Mouse (Mus musculus) embryo, embryonic 11 days (tissue): ENCODE measurements around the gene Atp5h.
"Not testable (repeated sequence)": the region's sequence is repeated elsewhere in the genome, so short reads cannot be mapped to it uniquely, and the experiment has no call there.

ENCODE experiments used
- DNase-seq: peaks from one replicate; pipeline ENCODE4 v3.0.0-alpha.2; 2015

The Atp5h gene

DNA sequence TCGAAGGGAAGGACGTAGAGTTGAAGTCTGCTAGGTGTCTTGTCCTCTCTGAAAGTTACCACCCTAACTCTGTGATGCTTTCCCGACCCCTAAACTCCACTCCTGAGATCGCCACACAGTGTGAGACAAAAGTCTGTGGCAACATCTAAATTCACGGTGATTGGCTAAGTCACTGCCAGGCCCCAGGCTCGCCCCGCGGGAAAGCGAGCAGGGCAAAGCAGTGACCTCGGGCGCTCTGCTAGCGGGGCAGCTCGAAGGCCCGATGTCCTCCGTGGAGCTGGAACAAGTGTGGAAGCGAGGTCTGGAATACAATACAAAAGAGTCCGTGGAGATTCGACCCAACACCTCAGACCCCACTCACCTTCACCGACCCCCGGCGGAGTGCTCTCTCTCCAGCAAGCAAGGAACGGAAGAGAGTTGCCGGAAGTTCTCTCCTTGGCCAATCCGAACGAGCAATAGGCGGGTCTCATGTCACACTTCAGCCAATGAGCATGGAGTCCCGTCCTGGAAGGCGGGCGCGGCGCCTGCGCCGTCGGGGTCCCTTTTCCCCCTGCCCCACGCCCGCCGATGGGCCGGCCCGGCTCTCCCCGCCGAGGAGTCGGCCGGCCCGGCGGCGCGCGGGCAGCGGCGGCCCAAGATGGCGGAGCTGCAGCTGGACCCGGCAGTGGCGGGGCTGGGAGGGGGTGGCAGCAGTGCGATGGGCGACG is at the start of gene Atp5h, which contains the start of gene Kctd2:
Atp5h (minus strand) TSS at position 432 of the 707 bp plus-strand sequence.
Kctd2 (plus strand) TSS at position 598 of the 707 bp plus-strand sequence.
- peak; percentile 98 for DNase-seq

DNA sequence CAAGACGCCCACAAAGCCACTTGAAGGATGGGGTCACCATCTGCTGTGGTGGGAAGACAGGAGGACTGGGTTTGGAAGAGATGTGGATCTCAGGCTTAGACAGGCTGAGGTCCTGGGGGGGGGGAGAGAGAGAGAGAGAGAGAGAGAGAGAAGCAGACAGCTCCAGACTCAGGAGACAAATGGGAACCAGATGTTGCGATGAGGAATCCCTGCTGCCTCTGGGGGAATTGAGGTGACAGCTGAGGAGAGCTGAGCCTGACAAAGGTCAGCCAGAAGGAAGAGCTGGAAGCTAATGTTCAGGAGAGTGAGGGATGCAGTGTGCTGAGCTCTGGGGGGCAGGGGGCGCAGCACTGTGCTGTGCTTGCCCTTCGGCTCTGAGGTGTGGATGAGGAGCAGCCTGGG is 47.5 kb upstream of the Atp5h start:
- peak; percentile 83 for DNase-seq

DNA sequence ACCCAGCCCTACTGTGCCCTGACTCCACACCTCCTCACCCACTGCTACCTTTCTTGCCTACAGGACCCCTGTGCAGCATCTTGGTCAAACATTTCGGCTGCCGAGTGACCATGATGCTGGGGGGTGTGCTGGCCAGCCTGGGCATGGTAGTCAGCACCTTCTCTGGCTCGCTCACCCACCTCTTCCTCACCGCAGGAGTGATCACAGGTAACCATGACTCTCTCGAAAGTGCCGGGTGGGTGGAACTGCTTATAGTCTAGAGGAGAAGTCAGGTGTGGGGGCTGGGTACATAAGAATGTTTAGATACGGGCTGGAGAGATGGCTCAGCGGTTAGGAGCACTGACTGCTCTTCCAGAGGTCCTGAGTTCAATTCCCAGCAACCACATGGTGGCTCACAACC is 45.1 kb upstream of the Atp5h start:
- no peak for DNase-seq

DNA sequence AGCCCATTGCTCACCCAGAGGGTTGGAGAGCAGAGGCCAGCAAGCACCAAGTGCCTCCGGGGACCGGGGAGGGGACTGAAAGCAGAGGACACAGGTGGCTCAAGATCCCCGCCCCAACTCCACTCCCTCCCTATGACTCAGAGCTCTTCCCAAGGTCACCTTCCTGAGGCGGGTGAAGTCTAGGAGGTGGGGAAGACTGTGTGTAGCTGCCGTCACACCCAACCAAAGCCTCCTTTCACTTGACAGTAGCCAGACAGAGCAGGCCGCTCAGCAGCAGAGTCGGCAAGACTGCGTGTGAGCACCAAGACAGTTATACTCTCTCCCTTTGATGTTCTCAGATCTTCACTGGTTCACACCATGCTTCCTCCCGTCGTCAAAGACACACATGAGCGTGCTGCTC is 43.6 kb upstream of the Atp5h start:
- DNase-seq: no peak

DNA sequence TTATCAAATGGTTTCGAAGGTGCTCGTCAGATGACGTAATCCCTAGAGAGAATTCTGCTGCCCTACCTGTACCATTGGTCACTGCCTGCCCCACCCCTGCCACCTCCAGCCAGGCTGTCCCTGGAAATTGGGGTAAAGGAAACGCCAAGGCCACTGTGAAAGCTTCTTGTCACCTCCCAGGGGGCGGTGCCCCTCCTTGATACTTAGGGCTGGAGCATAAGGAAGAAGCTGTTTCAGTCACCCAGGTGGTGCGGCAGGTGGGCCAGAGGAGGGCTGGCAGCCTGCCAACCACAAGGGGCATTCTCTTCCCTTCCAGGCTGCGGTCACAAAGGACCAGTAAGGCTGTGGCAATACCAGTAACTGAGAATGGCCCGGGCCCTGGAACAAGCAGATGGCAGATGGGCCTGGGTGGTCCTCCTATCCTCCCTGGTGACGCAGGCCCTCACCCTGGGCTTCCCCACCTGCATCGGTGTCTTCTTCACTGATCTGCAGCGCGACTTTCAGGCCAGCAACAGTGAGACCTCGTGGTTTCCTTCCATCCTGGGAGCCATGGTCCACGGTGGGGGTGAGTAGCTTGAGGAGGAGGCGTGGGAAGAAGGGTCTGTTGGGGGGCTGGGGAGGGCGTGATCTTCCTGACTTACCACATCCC is 42.6 kb upstream of the Atp5h start, which contains the start of gene Slc16a5:
Slc16a5 (plus strand) TSS at position 232 of the 649 bp plus-strand sequence.
- no peak for DNase-seq

DNA sequence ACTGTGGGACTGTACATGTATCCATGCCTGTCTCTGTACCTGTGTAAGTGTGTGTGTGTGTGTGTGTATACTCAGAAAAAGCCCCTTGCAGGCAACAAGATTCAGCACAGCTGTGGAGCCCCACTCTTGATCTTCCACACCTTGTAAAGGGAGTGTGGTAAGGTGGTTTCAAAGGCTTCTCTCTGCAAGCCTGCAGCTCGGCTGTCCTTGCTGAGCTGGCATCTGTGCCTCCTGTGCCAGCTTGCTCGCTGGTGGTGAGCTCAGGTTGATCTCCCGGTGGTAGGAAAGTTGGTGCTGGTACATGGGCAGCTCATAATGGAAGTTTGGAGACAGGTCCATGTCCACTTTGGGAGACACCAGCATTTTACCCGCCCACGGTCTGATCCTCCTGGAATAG is 42.1 kb upstream of the Atp5h start:
- no peak for DNase-seq

DNA sequence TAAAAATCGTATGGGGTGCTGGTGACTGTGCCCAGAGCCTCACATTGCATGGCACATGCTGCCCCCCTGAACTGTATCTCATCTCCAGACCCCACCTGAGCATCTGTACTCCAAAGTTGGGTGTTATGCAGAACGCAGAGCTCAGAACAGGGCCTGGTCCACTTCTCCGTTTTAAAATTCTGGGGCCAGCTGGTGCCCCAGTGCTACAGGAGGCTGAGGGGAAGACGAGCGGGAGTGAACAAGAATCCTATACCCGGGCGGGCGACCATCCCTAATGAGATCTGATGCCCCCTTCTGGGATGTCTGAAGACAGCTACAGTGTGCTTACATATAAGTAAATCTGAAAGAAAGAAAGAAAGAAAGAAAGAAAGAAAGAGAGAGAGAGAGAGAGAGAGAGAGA is 41.2 kb upstream of the Atp5h start:
- DNase-seq: no peak

DNA sequence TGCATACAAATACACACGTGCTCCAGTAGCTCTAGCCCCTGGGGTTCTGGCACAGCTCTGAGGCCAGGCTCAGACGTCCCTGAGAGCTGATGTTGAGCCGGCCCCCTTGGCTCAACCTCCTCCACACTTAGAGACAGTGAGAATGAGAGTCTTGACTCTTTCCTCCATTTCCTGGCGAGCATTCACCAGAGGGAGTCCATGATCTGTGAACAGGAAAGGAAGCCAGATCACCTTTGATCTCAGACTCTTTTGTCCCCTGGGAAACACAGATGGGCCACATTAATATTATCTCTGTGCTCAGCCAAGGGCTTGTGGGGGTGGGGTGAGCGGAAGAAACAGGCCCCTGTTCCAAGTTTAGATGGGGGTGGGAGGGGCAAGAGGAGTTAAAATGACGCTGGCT is 37.6 kb upstream of the Atp5h start:
- peak; percentile 26 for DNase-seq

DNA sequence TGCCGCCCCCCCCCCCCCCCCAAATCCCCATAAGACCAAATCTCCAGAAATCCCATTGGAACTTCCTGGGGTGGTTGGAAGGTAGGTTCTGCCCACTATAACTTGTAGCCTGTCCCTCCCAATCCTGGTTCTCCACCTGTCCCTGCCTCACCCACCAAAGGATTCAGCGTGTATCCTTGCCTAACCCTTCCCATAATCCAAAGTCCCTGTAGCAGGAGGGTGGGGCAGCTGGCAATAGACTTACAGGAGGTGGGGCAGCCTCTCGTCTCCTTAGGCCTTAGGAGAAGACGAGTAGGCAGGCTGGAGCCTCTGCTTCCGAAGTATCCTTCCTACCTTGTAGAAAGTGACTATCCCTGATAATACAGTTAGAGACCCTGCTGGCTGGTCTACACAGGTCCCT is 36.4 kb upstream of the Atp5h start:
- DNase-seq: no peak

DNA sequence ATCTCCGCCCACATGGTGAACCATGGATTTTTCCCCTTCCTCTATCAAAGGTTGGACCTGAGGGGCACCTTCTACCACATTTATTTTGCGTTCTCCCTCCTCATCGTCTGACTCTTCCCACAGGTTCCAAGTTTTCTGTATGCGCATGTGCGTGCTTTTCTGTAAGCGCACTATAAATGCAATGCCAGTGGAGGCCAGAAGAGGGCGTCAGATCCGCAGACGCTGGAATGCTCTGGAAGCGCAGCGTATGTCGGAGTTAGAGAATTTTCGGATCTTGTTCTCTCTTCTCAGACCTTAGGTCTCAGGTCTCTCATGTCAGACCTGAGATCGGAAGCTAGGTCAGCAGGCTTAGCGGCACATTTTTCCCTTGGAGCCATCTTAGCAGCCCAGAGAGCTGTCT is 35.9 kb upstream of the Atp5h start:
- no peak for DNase-seq

DNA sequence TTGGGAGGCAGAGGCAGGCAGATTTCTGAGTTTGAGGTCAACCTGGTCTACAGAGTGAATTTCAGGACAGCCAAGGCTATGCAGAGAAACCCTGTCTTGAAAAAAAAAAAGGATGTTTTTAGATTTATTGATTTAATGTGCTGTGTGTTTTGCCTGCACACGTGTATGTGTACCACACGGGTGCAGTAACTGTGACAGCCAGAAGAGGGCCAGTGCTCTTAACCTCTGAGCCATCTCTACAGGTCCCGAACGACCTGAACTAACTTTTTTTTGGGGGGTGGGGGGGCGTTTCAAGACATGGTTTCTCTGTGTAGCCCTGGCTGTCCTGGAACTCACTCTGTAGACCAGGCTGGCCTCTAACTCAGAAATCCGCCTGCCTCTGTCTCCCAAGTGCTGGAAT is 35.1 kb upstream of the Atp5h start:
- not testable (repeated sequence) for DNase-seq

DNA sequence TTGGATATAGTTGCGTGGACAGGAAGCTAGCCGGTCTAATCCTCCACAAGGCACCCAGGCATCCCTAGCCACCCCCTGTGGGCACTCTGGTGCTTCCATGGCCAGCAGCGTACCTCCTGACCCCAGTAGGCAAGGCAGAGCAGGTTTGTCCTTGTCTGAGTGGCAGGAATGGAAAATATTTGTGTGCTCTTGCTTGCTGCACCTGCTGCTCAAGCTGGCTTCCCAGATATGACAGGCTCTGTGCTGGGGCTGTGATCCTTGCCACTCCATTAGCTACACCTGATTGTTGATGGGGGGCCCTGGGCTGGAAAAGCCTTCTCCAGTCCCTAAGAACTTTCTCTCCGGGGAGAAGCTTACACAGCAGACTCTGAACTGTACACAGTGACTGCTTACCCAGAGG is 33.5 kb upstream of the Atp5h start:
- no peak for DNase-seq

DNA sequence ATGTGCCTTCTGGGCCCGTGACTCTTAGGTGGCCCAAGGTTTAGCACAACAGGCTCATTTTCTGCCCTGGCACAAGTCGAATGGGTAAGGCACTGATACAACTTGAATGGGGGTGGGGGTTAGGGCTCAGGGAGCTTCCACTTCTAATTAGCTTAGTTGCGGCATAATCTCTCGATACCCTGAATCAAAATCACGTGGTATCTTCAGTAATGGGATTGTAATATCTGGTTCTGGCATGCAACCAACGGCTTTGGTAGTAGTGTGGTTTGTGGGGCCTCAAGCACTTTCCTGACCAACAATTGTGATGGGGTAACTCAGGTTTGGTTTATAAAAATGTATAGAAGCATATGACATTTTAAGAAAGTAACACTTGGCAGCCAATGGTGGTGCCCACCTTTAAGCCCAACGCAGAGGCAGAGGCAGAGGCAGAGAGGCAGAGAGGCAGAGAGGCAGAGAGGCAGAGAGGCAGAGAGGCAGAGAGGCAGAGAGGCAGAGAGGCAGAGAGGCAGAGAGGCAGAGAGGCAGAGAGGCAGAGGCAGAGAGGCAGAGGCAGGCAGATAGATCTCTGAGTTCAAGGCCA is 32.6 kb upstream of the Atp5h start:
- no peak for DNase-seq

DNA sequence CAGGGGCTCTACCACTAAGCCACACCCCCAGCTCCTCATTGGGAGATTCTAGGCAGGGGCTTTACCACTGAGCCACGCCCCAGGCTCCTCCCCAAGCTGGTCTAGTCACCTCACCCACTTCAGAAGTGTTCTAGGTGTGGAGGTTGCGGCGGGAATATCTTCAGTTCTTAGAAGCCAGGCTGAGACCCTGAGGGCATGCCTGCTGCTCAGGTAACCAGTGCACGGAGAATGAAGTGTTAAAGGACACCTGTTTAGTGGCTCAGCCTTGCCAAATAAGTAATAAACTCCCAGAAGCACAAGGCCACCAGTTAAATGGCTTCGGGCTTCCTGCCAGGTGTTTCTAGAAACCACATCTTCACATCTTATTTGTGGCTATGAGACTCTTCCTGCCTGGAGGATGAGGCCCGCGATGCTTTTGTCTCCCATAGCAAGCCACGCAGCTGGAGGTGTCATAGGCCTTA is 32.0 kb upstream of the Atp5h start:
- no peak for DNase-seq

DNA sequence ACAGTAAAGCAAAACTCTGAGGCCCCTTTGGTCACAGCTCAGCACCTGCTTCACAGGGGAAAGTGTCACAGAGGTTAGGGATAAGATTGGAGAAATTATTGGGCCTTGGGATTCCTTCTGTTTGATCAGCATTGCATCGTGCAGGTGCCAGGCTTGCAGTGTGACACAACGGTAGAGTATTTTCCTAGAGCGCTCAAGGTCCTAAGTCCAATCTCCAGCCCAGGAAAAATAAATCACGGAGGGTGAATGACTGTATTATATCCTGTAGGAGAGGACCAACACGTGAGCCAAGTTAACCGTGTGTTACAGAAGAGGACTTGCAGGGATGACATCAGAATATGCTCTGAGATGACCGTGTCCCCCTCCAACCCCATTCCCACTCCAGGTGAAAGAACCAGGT is 30.4 kb upstream of the Atp5h start:
- no peak for DNase-seq

DNA sequence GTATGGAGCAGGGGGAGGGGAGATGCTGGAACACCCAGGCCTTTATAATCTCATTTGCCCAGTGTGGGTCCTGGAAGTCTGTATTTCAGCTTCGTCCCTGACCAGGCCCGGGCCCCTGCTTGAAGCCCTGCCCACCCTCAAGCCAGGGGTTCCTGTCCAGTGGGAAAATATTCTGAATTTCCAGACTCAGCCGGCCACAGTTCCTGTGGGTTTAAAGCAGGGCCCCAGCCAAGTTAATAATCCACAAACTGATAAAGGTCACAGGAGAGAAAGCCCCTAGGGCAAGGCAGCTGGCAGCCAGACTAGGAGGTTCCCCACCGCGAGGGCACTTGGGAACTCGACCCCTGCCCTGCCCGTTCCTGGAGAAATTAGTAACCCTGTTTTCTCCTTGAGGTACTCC is 29.2 kb upstream of the Atp5h start:
- DNase-seq: no peak

DNA sequence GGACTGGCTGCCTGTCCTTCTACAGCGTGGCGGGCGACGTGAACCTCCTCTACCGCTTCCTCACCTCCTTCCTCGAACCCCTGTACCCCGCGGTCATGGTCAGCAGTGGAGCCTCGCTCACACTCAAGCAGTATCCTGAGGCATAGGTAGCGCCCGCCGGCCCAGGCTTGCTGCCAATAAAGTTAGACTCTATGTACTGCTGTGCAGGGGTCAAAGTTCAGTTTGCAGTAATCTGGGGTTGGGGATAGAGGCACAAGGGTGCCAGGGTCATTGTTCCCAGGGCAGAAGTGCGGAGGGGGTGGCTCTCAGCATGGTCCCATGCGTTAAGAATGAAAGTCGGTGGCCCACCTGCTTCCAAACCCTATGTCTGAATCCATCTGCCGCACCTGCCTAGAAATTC is 28.3 kb upstream of the Atp5h start:
- DNase-seq: no peak

DNA sequence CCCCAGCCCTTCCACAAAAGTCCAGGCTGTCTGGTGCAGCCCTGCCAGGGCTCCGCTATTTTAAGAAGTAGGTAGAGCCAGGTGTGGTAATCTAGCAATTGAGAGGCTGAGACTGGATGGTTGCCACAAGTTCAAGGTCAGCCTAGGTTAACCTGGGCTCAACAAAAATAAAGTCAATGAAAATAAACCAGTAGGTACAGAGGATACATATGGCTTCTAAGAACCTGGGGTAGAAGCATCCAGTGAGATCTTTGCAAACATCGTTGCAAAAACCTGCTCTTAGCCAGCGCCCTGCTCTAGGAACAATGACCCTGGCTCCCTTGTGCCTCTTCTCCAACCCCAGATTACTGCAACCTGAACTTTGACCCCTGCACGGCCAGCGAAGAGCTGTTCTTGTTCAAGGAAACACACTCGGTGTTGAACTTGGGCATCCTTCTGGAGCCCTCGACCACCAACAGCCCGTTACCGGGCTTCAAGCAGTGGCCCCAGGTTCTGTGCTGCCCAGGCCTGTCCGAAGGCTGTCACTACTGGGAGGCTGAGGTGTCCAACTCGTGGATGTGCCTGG is 27.6 kb upstream of the Atp5h start:
- no peak for DNase-seq

DNA sequence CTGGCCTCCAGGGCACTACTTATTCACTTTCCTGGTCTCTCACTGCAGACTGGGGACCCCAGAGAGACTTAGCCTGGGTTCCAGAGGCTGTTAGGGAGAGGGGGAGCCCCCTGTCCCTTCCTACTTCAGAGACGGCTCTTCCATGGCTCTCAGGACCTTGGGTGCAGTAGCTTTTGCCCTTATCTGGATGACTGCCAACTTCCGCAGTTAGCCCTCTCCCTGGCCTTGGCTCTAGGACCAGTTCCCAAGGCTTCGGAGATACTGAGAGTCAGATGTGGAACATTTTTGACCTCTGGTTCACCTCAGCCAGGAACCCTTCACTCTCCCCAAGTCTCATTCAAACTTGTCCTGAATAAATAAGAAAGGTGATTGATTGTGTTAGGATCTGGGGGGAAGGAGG is 27.1 kb upstream of the Atp5h start:
- DNase-seq: no peak

DNA sequence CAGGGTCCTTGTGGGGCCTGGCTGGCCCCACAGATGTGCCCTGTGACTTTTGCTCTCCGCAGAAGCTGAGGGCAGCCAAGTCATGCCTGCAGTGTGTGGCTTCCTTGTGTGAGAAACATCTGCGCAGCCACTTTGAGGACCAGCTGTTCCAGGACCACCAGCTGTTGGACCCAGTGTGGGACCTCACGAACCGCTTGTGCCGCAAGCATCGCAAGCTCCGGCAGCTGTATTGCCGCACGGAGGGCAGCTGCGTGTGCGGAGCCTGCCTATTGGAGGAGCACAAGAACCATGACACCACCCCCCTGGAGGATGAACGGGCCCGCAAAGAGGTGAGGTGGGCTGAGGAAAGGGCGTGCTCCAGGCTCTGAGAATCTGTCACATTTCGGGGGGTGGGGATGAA is 21.7 kb upstream of the Atp5h start:
- DNase-seq: no peak

DNA sequence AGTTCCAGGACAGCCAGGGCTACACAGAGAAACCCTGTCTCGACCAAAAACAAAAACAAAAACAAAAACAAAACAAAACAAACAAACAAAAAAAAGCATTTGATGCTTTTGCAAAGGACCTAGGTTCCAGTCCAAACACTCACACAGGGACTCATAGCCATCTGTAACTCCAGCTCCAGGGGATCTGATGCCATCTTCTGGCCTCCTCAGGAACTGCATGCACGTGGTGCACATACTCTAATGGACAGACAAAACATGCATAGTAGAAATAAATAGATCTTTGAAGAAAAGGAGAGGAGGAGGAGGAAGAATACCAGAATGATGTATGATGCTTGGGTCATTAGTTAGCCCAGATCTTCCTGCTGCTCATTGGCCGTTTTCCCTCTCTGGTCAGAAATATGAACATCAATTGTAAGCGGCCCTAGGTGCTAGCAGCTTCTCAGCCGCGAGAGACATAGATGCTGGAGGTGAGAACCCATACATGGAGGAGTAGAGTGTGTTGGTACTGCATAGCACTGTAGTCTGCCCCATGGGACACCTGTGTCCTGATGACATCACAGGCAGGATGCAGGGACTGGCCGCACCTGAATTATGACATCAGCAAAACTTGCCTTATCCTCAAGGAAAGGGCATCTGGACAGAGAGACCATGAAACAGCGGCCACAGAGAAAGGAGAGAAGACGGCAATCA is 20.3 kb upstream of the Atp5h start, which contains the start of gene Trim80:
Trim80 (plus strand) TSS at position 640 of the 690 bp plus-strand sequence.
- DNase-seq: no peak

DNA sequence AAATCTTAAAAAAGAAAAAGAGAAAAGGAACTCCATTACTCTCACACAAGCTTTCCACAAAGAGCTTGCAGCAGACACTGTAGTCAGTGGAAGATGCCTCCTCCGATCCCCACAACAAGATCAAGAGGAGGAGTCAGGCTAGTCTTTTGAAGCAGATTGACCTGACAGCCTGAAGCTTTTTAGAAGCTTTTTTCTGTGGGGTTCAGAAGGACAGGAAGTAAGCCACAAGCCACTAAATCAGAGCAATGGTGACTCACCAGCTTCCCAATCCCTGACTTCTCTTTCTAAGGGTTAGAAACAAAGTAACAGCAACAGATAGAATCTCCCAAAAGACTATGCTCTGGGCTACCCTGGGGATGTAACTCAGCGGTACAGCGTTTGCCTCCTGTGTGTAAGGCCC is 19.6 kb upstream of the Atp5h start:
- DNase-seq: no peak

DNA sequence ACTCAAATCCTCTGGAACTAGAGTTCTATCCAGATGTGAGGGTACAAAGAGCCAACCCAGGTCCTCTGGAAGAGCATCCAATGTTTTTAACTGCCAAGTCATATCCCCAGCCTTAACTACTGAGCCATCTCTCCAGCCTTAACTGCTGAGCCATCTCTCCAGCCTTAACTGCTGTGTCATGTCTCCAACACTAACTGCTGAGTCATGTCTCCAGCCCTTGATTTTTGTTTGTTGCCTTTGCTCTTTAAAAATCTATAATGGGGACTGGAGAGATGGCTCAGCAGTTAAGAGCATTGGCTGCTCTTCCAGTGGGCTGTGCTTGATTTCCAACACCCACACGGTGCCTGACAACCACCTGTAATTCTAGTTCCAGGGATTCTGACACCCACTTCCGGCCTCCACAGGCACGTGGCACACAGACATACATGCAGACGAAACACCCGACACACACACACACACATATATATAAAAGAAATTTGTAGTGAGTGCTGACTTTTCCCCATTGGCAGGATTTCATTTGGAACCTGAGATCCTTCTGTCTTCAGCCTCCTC is 17.9 kb upstream of the Atp5h start:
- no peak for DNase-seq
